Mouse (Mus musculus): ENCODE results near the gene Lctl. TPM values are rescaled to one million over a fixed set of nuclear protein-coding genes. Genes with fewer than 3 reads are reported as not detected.
A peak's percentile ranks its signal among the peaks of the same experiment; 100 is the strongest.

Gene Lctl
- total and polyA plus RNA-seq, 3 experiments: 1.8 TPM; not detected in 2

DNA sequence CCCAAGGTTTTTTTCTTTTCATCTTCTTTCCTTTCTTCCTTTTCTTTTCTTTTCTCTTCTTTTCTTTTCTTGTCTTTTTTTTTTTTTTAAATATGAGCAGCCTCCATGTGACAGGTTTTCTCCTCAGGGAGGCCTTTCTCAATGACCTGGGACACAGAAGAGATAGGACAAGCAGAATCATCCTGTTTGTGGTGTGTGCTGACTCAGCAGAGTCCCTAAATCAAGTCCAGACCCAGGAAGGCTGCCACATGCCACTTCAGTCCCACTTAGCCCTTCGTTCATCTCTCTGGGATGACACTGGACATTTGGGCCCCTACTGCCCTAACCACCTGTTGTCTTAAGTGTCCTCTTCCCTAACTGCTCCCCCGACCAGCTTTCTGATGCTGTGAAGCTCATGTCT is 40.5 kb upstream of the Lctl start:
- no peaks in the 10 kb centered on the region for H3K79me2 ChIP-seq (replicated peaks; ENCODE audit: control insufficient read depth, insufficient read depth, low read length)
- H3K4me1 ChIP-seq (ENCODE audit: control insufficient read depth, insufficient read depth, low read length): no peaks in the 10 kb centered on the region
- 78% methylated on average over 2 of the region's 2 CpGs for WGBS
- H3K4me3 ChIP-seq: no peak overlapping the region
- TF ChIP-seq EP300 (IDR thresholded peaks at IDR 0.05; ENCODE audit: insufficient read depth, low read depth, low read length) (no peak), POLR2A (IDR thresholded peaks at IDR 0.05; ENCODE audit: insufficient read depth, low read depth, low read length) (no peak), CTCF (IDR thresholded peaks at IDR 0.05) (no peak)
- DNase-seq: no peak
- intact Hi-C loops (cut with DNase I): no loop called here
- no peak overlapping the region for H3K9ac ChIP-seq (ENCODE audit: low read depth, low read length)
- no peaks in the 10 kb centered on the region for H3K36me3 ChIP-seq (ENCODE audit: control insufficient read depth, insufficient read depth, low read length)
- no peaks in the 10 kb centered on the region for H3K27me3 ChIP-seq (ENCODE audit: control insufficient read depth, insufficient read depth, low read length)
- no peak overlapping the region for H3K27ac ChIP-seq

DNA sequence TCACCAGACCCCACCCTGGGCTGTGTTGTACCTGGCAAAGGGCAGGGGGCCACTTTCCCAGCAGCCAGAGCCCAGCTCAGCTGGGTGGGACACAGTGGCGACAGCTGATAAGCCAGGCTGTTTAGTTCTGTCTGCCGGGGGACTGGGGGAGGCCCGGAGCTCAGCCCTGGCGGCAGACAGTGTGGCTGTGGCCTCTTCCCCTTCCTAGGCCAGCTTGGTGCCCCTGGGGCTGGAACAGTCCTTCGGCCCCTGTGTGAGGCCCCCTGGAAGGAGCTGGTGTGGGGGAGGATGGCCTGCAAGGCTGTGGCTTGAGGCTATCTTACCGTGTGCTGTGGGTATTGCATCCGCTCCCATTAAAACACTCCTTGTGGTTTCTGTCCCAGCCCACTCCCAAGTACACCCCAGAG is 38.6 kb upstream of the Lctl start:
- Histone ChIP-seq H3K4me3 (no peak overlapping the region), H3K9ac (ENCODE audit: low read depth, low read length) (no peak overlapping the region), H3K27ac (no peak overlapping the region), H3K36me3 (ENCODE audit: control insufficient read depth, insufficient read depth, low read length) (no peaks in the 10 kb centered on the region), H3K4me1 (ENCODE audit: control insufficient read depth, insufficient read depth, low read length) (no peaks in the 10 kb centered on the region), H3K79me2 (replicated peaks; ENCODE audit: control insufficient read depth, insufficient read depth, low read length) (no peaks in the 10 kb centered on the region), H3K27me3 (ENCODE audit: control insufficient read depth, insufficient read depth, low read length) (no peaks in the 10 kb centered on the region)
- 29% methylated on average over 7 of the region's 7 CpGs for WGBS
- intact Hi-C loops (cut with DNase I): no loop called here
- TF ChIP-seq EP300 (IDR thresholded peaks at IDR 0.05; ENCODE audit: insufficient read depth, low read depth, low read length) (no peak), CTCF (IDR thresholded peaks at IDR 0.05) (no peak), POLR2A (IDR thresholded peaks at IDR 0.05; ENCODE audit: insufficient read depth, low read depth, low read length) (no peak)
- peak in 1 of 2 experiments; percentile 26 for DNase-seq

- DNase-seq: no peak
- no peak overlapping the region for H3K27ac ChIP-seq
- peaks cover 5% of the 10 kb centered on the region for H3K4me1 ChIP-seq (ENCODE audit: control insufficient read depth, insufficient read depth, low read length)
- H3K79me2 ChIP-seq (replicated peaks; ENCODE audit: control insufficient read depth, insufficient read depth, low read length): no peaks in the 10 kb centered on the region
- intact Hi-C loops (cut with DNase I): no loop called here
- H3K36me3 ChIP-seq (ENCODE audit: control insufficient read depth, insufficient read depth, low read length): no peaks in the 10 kb centered on the region
- H3K4me3 ChIP-seq: no peak overlapping the region
- TF ChIP-seq EP300 (IDR thresholded peaks at IDR 0.05; ENCODE audit: insufficient read depth, low read depth, low read length) (no peak), POLR2A (IDR thresholded peaks at IDR 0.05; ENCODE audit: insufficient read depth, low read depth, low read length) (no peak), CTCF (IDR thresholded peaks at IDR 0.05) (no peak)
- WGBS: 90% methylated on average over 6 of the region's 6 CpGs
- no peaks in the 10 kb centered on the region for H3K27me3 ChIP-seq (ENCODE audit: control insufficient read depth, insufficient read depth, low read length)
- H3K9ac ChIP-seq (ENCODE audit: low read depth, low read length): no peak overlapping the region
Observed at GRCm38 (mm10) chr9:64079922-64080321, 37.0 kb upstream of the Lctl start.

DNA sequence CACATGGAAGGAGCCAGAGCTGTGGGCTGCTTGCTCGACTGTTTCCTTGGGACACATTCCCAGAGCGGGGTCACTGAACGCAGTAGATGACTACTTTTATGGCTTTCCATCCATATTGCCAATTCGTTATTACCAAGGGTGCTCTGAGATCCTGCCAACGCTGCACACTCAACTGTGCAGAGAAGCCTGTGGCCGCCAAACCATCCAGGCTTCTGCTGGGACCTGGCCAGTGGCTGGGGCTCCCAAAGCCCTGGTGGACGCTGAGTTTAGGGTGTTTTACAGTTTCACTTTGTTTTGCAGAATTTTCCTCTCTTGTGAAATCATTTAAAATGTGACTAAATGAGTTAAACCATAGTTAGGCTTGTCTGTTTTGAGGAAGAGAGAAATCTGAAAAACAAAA is 32.7 kb upstream of the Lctl start:
- Histone ChIP-seq H3K9ac (ENCODE audit: low read depth, low read length) (no peak overlapping the region), H3K36me3 (ENCODE audit: control insufficient read depth, insufficient read depth, low read length) (no peaks in the 10 kb centered on the region), H3K27me3 (ENCODE audit: control insufficient read depth, insufficient read depth, low read length) (no peaks in the 10 kb centered on the region), H3K27ac (peak overlapping the region; percentile 74), H3K4me3 (peak overlapping the region; percentile 51), H3K79me2 (replicated peaks; ENCODE audit: control insufficient read depth, insufficient read depth, low read length) (no peaks in the 10 kb centered on the region), H3K4me1 (ENCODE audit: control insufficient read depth, insufficient read depth, low read length) (peaks cover 8% of the 10 kb centered on the region)
- intact Hi-C loops (cut with DNase I): no loop called here
- WGBS: 39% methylated on average over 7 of the region's 7 CpGs
- TF ChIP-seq POLR2A (IDR thresholded peaks at IDR 0.05; ENCODE audit: insufficient read depth, low read depth, low read length) (no peak), EP300 (IDR thresholded peaks at IDR 0.05; ENCODE audit: insufficient read depth, low read depth, low read length) (no peak), CTCF (IDR thresholded peaks at IDR 0.05) (0 out of 2 replicates have a peak, but pooled peaks have one; percentile 11)
- peak; percentile 43 to 47 for DNase-seq

- Histone ChIP-seq H3K36me3 (ENCODE audit: control insufficient read depth, insufficient read depth, low read length) (no peaks in the 10 kb centered on the region), H3K27me3 (ENCODE audit: control insufficient read depth, insufficient read depth, low read length) (no peaks in the 10 kb centered on the region), H3K4me3 (peak overlapping the region; percentile 51), H3K27ac (peak overlapping the region; percentile 74), H3K9ac (ENCODE audit: low read depth, low read length) (peak overlapping the region; percentile 72), H3K4me1 (ENCODE audit: control insufficient read depth, insufficient read depth, low read length) (peaks cover 8% of the 10 kb centered on the region), H3K79me2 (replicated peaks; ENCODE audit: control insufficient read depth, insufficient read depth, low read length) (no peaks in the 10 kb centered on the region)
- TF ChIP-seq CTCF (IDR thresholded peaks at IDR 0.05) (no peak), EP300 (IDR thresholded peaks at IDR 0.05; ENCODE audit: insufficient read depth, low read depth, low read length) (no peak), POLR2A (IDR thresholded peaks at IDR 0.05; ENCODE audit: insufficient read depth, low read depth, low read length) (no peak)
- intact Hi-C loops (cut with DNase I): loop anchor here (5.0 kb wide), 1 partner anchor 33 kb away; no protein-coding TSS in a partner anchor
- 6% methylated on average over 47 of the region's 49 CpGs for WGBS
- peak; percentile 72 to 73 for DNase-seq
Observed at GRCm38 (mm10) chr9:64084661-64085399, 32.1 kb upstream of the Lctl start.

- peaks cover 8% of the 10 kb centered on the region for H3K4me1 ChIP-seq (ENCODE audit: control insufficient read depth, insufficient read depth, low read length)
- no peak overlapping the region for H3K4me3 ChIP-seq
- DNase-seq: no peak
- H3K79me2 ChIP-seq (replicated peaks; ENCODE audit: control insufficient read depth, insufficient read depth, low read length): no peaks in the 10 kb centered on the region
- 95% methylated on average over 2 of the region's 2 CpGs for WGBS
- TF ChIP-seq CTCF (IDR thresholded peaks at IDR 0.05) (no peak), EP300 (IDR thresholded peaks at IDR 0.05; ENCODE audit: insufficient read depth, low read depth, low read length) (no peak), POLR2A (IDR thresholded peaks at IDR 0.05; ENCODE audit: insufficient read depth, low read depth, low read length) (no peak)
- no peaks in the 10 kb centered on the region for H3K36me3 ChIP-seq (ENCODE audit: control insufficient read depth, insufficient read depth, low read length)
- intact Hi-C loops (cut with DNase I): loop anchor here (5.0 kb wide), 1 partner anchor 34 kb away; no protein-coding TSS in a partner anchor
- H3K27ac ChIP-seq: no peak overlapping the region
- H3K27me3 ChIP-seq (ENCODE audit: control insufficient read depth, insufficient read depth, low read length): no peaks in the 10 kb centered on the region
- H3K9ac ChIP-seq (ENCODE audit: low read depth, low read length): no peak overlapping the region
Observed at GRCm38 (mm10) chr9:64085976-64086375, 31.0 kb upstream of the Lctl start.
